Mouse (Mus musculus): ENCODE data around the gene Crhr2. TPM values are rescaled to one million over a fixed set of nuclear protein-coding genes. Genes with fewer than 3 reads are reported as not detected.
A peak's percentile ranks its signal among the peaks of the same experiment; 100 is the strongest.

The Crhr2 gene
- total and polyA plus RNA-seq, 2 experiments from 2014 or later: 2.0 to 3.0 TPM

- no peak overlapping the region for H3K27ac ChIP-seq (ENCODE audit: low read depth, low read length)
- no peaks in the 10 kb centered on the region for H3K27me3 ChIP-seq (ENCODE audit: insufficient read depth, low read length)
- H3K4me2 ChIP-seq (ENCODE audit: low read depth, low read length, poor library complexity, severe bottlenecking): no peak overlapping the region
- no peak for TF ChIP-seq CTCF (IDR thresholded peaks at IDR 0.05)
- H3K9ac ChIP-seq (replicated peaks; ENCODE audit: low read length, poor library complexity, severe bottlenecking): no peak overlapping the region
- no peaks in the 10 kb centered on the region for H3K9me3 ChIP-seq (ENCODE audit: low read length)
- ATAC-seq (ENCODE audit: low FRiP score) (no peak), DNase-seq (ENCODE audit: low spot score) (no peak)
- H3K4me3 ChIP-seq (ENCODE audit: low read depth, low read length): no peak overlapping the region
- WGBS: 39% methylated on average over 3 of the region's 3 CpGs
- no peaks in the 10 kb centered on the region for H3K36me3 ChIP-seq (ENCODE audit: insufficient read depth, low read length)
- no peaks in the 10 kb centered on the region for H3K4me1 ChIP-seq (ENCODE audit: insufficient read depth, low read length)
These were observed 41.1 kb upstream of the Crhr2 start for GRCm38 (mm10) chr6:55173941-55174349.

- H3K27me3 ChIP-seq (ENCODE audit: insufficient read depth, low read length): no peaks in the 10 kb centered on the region
- H3K4me1 ChIP-seq (ENCODE audit: insufficient read depth, low read length): no peaks in the 10 kb centered on the region
- ATAC-seq (ENCODE audit: low FRiP score) (no peak), DNase-seq (ENCODE audit: low spot score) (no peak)
- H3K4me3 ChIP-seq (ENCODE audit: low read depth, low read length): no peak overlapping the region
- TF ChIP-seq CTCF (IDR thresholded peaks at IDR 0.05): no peak
- H3K36me3 ChIP-seq (ENCODE audit: insufficient read depth, low read length): no peaks in the 10 kb centered on the region
- WGBS: 69% methylated on average over 10 of the region's 10 CpGs
- H3K27ac ChIP-seq (ENCODE audit: low read depth, low read length): no peak overlapping the region
- no peak overlapping the region for H3K4me2 ChIP-seq (ENCODE audit: low read depth, low read length, poor library complexity, severe bottlenecking)
- no peaks in the 10 kb centered on the region for H3K9me3 ChIP-seq (ENCODE audit: low read length)
- H3K9ac ChIP-seq (replicated peaks; ENCODE audit: low read length, poor library complexity, severe bottlenecking): no peak overlapping the region
These were observed 40.4 kb upstream of the Crhr2 start for GRCm38 (mm10) chr6:55173171-55173570.

GRCm38 (mm10) chr6:55171638-55172037, 38.8 kb upstream of the Crhr2 start:
- no peaks in the 10 kb centered on the region for H3K9me3 ChIP-seq (ENCODE audit: low read length)
- no peak overlapping the region for H3K9ac ChIP-seq (replicated peaks; ENCODE audit: low read length, poor library complexity, severe bottlenecking)
- no peaks in the 10 kb centered on the region for H3K27me3 ChIP-seq (ENCODE audit: insufficient read depth, low read length)
- 59% methylated on average over 4 of the region's 4 CpGs for WGBS
- H3K4me2 ChIP-seq (ENCODE audit: low read depth, low read length, poor library complexity, severe bottlenecking): no peak overlapping the region
- H3K36me3 ChIP-seq (ENCODE audit: insufficient read depth, low read length): no peaks in the 10 kb centered on the region
- ATAC-seq (ENCODE audit: low FRiP score) (no peak), DNase-seq (ENCODE audit: low spot score) (peak; percentile 44)
- no peaks in the 10 kb centered on the region for H3K4me1 ChIP-seq (ENCODE audit: insufficient read depth, low read length)
- no peak overlapping the region for H3K4me3 ChIP-seq (ENCODE audit: low read depth, low read length)
- no peak overlapping the region for H3K27ac ChIP-seq (ENCODE audit: low read depth, low read length)
- TF ChIP-seq CTCF (IDR thresholded peaks at IDR 0.05): peak; percentile 64

GRCm38 (mm10) chr6:55169818-55170217, 37.0 kb upstream of the Crhr2 start:
- no peaks in the 10 kb centered on the region for H3K27me3 ChIP-seq (ENCODE audit: insufficient read depth, low read length)
- WGBS: 61% methylated on average over 5 of the region's 5 CpGs
- no peak for ATAC-seq (ENCODE audit: low FRiP score)

GRCm38 (mm10) chr6:55166777-55167463, 34.1 kb upstream of the Crhr2 start:
- Histone ChIP-seq H3K9ac (replicated peaks; ENCODE audit: low read length, poor library complexity, severe bottlenecking) (no peak overlapping the region), H3K27ac (ENCODE audit: low read depth, low read length) (no peak overlapping the region), H3K4me2 (ENCODE audit: low read depth, low read length, poor library complexity, severe bottlenecking) (no peak overlapping the region), H3K27me3 (ENCODE audit: insufficient read depth, low read length) (no peaks in the 10 kb centered on the region), H3K36me3 (ENCODE audit: insufficient read depth, low read length) (no peaks in the 10 kb centered on the region), H3K4me3 (ENCODE audit: low read depth, low read length) (no peak overlapping the region), H3K9me3 (ENCODE audit: low read length) (no peaks in the 10 kb centered on the region), H3K4me1 (ENCODE audit: insufficient read depth, low read length) (no peaks in the 10 kb centered on the region)
- DNase-seq (ENCODE audit: low spot score) (peak; percentile 84), ATAC-seq (ENCODE audit: low FRiP score) (peak; percentile 51; the same call in 1 of the 2 replicates)
- WGBS: 61% methylated on average over 7 of the region's 7 CpGs
- TF ChIP-seq CTCF (IDR thresholded peaks at IDR 0.05): peak; percentile 99

More at GRCm38 (mm10) chr6:55169818-55170217, 37.0 kb upstream of the Crhr2 start:
- Histone ChIP-seq H3K4me1 (ENCODE audit: insufficient read depth, low read length) (no peaks in the 10 kb centered on the region), H3K4me2 (ENCODE audit: low read depth, low read length, poor library complexity, severe bottlenecking) (no peak overlapping the region), H3K9ac (replicated peaks; ENCODE audit: low read length, poor library complexity, severe bottlenecking) (no peak overlapping the region), H3K9me3 (ENCODE audit: low read length) (no peaks in the 10 kb centered on the region), H3K4me3 (ENCODE audit: low read depth, low read length) (no peak overlapping the region), H3K36me3 (ENCODE audit: insufficient read depth, low read length) (no peaks in the 10 kb centered on the region), H3K27ac (ENCODE audit: low read depth, low read length) (no peak overlapping the region)
- TF ChIP-seq CTCF (IDR thresholded peaks at IDR 0.05): no peak
- no peak for DNase-seq (ENCODE audit: low spot score)

- no peak for TF ChIP-seq CTCF (IDR thresholded peaks at IDR 0.05)
- no peak overlapping the region for H3K4me2 ChIP-seq (ENCODE audit: low read depth, low read length, poor library complexity, severe bottlenecking)
- WGBS: 54% methylated on average over 8 of the region's 8 CpGs
- H3K4me3 ChIP-seq (ENCODE audit: low read depth, low read length): no peak overlapping the region
- H3K9me3 ChIP-seq (ENCODE audit: low read length): no peaks in the 10 kb centered on the region
- no peaks in the 10 kb centered on the region for H3K27me3 ChIP-seq (ENCODE audit: insufficient read depth, low read length)
- DNase-seq (ENCODE audit: low spot score) (no peak), ATAC-seq (ENCODE audit: low FRiP score) (no peak)
- H3K9ac ChIP-seq (replicated peaks; ENCODE audit: low read length, poor library complexity, severe bottlenecking): no peak overlapping the region
- no peak overlapping the region for H3K27ac ChIP-seq (ENCODE audit: low read depth, low read length)
- no peaks in the 10 kb centered on the region for H3K4me1 ChIP-seq (ENCODE audit: insufficient read depth, low read length)
- no peaks in the 10 kb centered on the region for H3K36me3 ChIP-seq (ENCODE audit: insufficient read depth, low read length)
These were observed 30.3 kb upstream of the Crhr2 start for GRCm38 (mm10) chr6:55163046-55163584.
